Mouse (Mus musculus): ENCODE results near the gene Ttc3. TPM values are rescaled to one million over a fixed set of nuclear protein-coding genes. Genes with fewer than 3 reads are reported as not detected.

Gene Ttc3
- polyA plus RNA-seq, 1 experiment from 2014 or later = 1,054 TPM

- no peaks in the 10 kb centered on the region for H3K27me3 ChIP-seq (ENCODE audit: control insufficient read depth, insufficient read depth, low read length)
- H3K4me1 ChIP-seq (replicated peaks; ENCODE audit: control insufficient read depth, insufficient read depth, low read length) = no peaks in the 10 kb centered on the region
- 94% methylated on average over 8 of the region's 8 CpGs for WGBS
Observed at GRCm38 (mm10) chr16:94508769-94509168, 138.4 kb downstream of the Ttc3 start.

GRCm38 (mm10) chr16:94509983-94510382 lies 139.6 kb downstream of the Ttc3 start:
- Histone ChIP-seq H3K9me3 (ENCODE audit: control insufficient read depth, low read length) (no peaks in the 10 kb centered on the region), H3K27me3 (ENCODE audit: control insufficient read depth, insufficient read depth, low read length) (no peaks in the 10 kb centered on the region), H3K9ac (no peak overlapping the region), H3K27ac (no peak overlapping the region), H3K4me3 (replicated peaks; ENCODE audit: low read length) (no peak overlapping the region), H3K4me1 (replicated peaks; ENCODE audit: control insufficient read depth, insufficient read depth, low read length) (no peaks in the 10 kb centered on the region), H3K4me2 (replicated peaks) (no peak overlapping the region), H3K36me3 (replicated peaks; ENCODE audit: control insufficient read depth, insufficient read depth) (peaks cover 53% of the 10 kb centered on the region)
- ATAC-seq (ENCODE audit: low FRiP score) (no peak), DNase-seq (ENCODE audit: low spot score) (no peak)
- WGBS = 85% methylated on average over 2 of the region's 2 CpGs

More at GRCm38 (mm10) chr16:94508769-94509168, 138.4 kb downstream of the Ttc3 start:
- DNase-seq (ENCODE audit: low spot score) = no peak
- Histone ChIP-seq H3K4me3 (replicated peaks; ENCODE audit: low read length) (no peak overlapping the region), H3K9ac (no peak overlapping the region), H3K27ac (no peak overlapping the region), H3K36me3 (replicated peaks; ENCODE audit: control insufficient read depth, insufficient read depth) (peaks cover 66% of the 10 kb centered on the region), H3K4me2 (replicated peaks) (no peak overlapping the region), H3K9me3 (ENCODE audit: control insufficient read depth, low read length) (no peaks in the 10 kb centered on the region)
- no peak for ATAC-seq (ENCODE audit: low FRiP score)

- H3K4me1 ChIP-seq (replicated peaks; ENCODE audit: control insufficient read depth, insufficient read depth, low read length) = no peaks in the 10 kb centered on the region
- DNase-seq (ENCODE audit: low spot score) = no peak
- H3K9ac ChIP-seq = no peak overlapping the region
- no peaks in the 10 kb centered on the region for H3K27me3 ChIP-seq (ENCODE audit: control insufficient read depth, insufficient read depth, low read length)
- no peak overlapping the region for H3K27ac ChIP-seq
- H3K9me3 ChIP-seq (ENCODE audit: control insufficient read depth, low read length) = no peaks in the 10 kb centered on the region
- no peak for ATAC-seq (ENCODE audit: low FRiP score)
- WGBS = 95% methylated on average over 2 of the region's 2 CpGs
- H3K4me3 ChIP-seq (replicated peaks; ENCODE audit: low read length) = no peak overlapping the region
- 0 out of 2 replicates have a peak, but pooled peaks cover 3% of the 10 kb centered on the region for H3K36me3 ChIP-seq (replicated peaks; ENCODE audit: control insufficient read depth, insufficient read depth)
- H3K4me2 ChIP-seq (replicated peaks) = no peak overlapping the region
Observed at GRCm38 (mm10) chr16:94517606-94518005, 147.2 kb downstream of the Ttc3 start.

Other genes starting within 250 kb of the Ttc3 start
- gene Hlcs, start 57.0 kb upstream of the Ttc3 start, polyA plus RNA-seq (2014; fragmentation: Nextera tagmentation; extraction: Ambion mirVana) = 6.7 and 7.7 TPM in 2 replicates
- 0.76 and 1.3 TPM in 2 replicates for gene Ripply3, start 42.2 kb upstream of the Ttc3 start, polyA plus RNA-seq (2014; fragmentation: Nextera tagmentation; extraction: Ambion mirVana)
- 88.4 and 103 TPM in 2 replicates for gene Pigp, start 1.2 kb downstream of the Ttc3 start, polyA plus RNA-seq (2014; fragmentation: Nextera tagmentation; extraction: Ambion mirVana)
- 85.4 and 89.2 TPM in 2 replicates for gene Vps26c, start 156.2 kb downstream of the Ttc3 start, polyA plus RNA-seq (2014; fragmentation: Nextera tagmentation; extraction: Ambion mirVana)
- gene Dyrk1a, start 199.4 kb downstream of the Ttc3 start, polyA plus RNA-seq (2014; fragmentation: Nextera tagmentation; extraction: Ambion mirVana) = 12.8 and 14.0 TPM in 2 replicates